Mouse (Mus musculus): Measurements from ENCODE around the gene Spry1. TPM values are rescaled to one million over a fixed set of nuclear protein-coding genes. Genes with fewer than 3 reads are reported as not detected.
A peak's percentile ranks its signal among the peaks of the same experiment; 100 is the strongest.
"Not testable (repeated sequence)": the region's sequence is repeated elsewhere in the genome, so short reads cannot be mapped to it uniquely, and the experiment has no call there.

Spry1 gene
- 31.8 and 40.6 TPM in 2 replicates for total RNA-seq (2014; rRNA removed)
- polyA plus RNA-seq (2015; fragmentation: Nextera tagmentation; extraction: Ambion mirVana) = 5.5 and 5.6 TPM in 2 replicates

GRCm38 (mm10) chr3:37639690-37640089, at the start of gene Spry1:
Gene Spry1, plus strand, starts transcription at chr3:37639947.
- DNase-seq (ENCODE audit: low spot score) (peak; percentile 95), ATAC-seq (peak; percentile 91)
- Histone ChIP-seq H3K4me1 (ENCODE audit: insufficient read depth, low read length) (0 out of 2 replicates have a peak, but pooled peaks cover 3% of the 10 kb centered on the region), H3K27me3 (ENCODE audit: insufficient read depth, low read length) (no peaks in the 10 kb centered on the region), H3K9ac (replicated peaks; ENCODE audit: low read length) (peak within 1 kb of the TSS; percentile 77), H3K27ac (peak within 1 kb of the TSS; percentile 89), H3K36me3 (ENCODE audit: insufficient read depth, low read length) (peaks cover 13% of the 10 kb centered on the region; the same call in 1 of the 2 replicates), H3K4me3 (ENCODE audit: low read length) (peak within 1 kb of the TSS; percentile 83), H3K9me3 (ENCODE audit: low read length) (no peaks in the 10 kb centered on the region), H3K4me2 (ENCODE audit: low read depth, low read length) (peak within 1 kb of the TSS; percentile 81)
- WGBS = under 1% methylated on average over 38 of the region's 38 CpGs
- peak; percentile 42; the same call in 1 of the 2 replicates for TF ChIP-seq CTCF (IDR thresholded peaks at IDR 0.05; ENCODE audit: low read depth)

- H3K9me3 ChIP-seq (ENCODE audit: low read length) = no peaks in the 10 kb centered on the region
- H3K36me3 ChIP-seq (ENCODE audit: insufficient read depth, low read length) = no peaks in the 10 kb centered on the region
- 65% methylated on average over 10 of the region's 10 CpGs for WGBS
- no peak overlapping the region for H3K27ac ChIP-seq
- H3K27me3 ChIP-seq (ENCODE audit: insufficient read depth, low read length) = no peaks in the 10 kb centered on the region
- DNase-seq (ENCODE audit: low spot score) (no peak), ATAC-seq (no peak)
- TF ChIP-seq CTCF (IDR thresholded peaks at IDR 0.05; ENCODE audit: low read depth) = no peak
- H3K9ac ChIP-seq (replicated peaks; ENCODE audit: low read length) = no peak overlapping the region
- no peak overlapping the region for H3K4me2 ChIP-seq (ENCODE audit: low read depth, low read length)
- H3K4me1 ChIP-seq (ENCODE audit: insufficient read depth, low read length) = no peaks in the 10 kb centered on the region
- no peak overlapping the region for H3K4me3 ChIP-seq (ENCODE audit: low read length)
These were observed 44.0 kb upstream of the Spry1 start for GRCm38 (mm10) chr3:37595721-37596120.

GRCm38 (mm10) chr3:37596519-37596918, 43.2 kb upstream of the Spry1 start:
- no peak overlapping the region for H3K27ac ChIP-seq
- no peaks in the 10 kb centered on the region for H3K27me3 ChIP-seq (ENCODE audit: insufficient read depth, low read length)
- H3K4me2 ChIP-seq (ENCODE audit: low read depth, low read length) = no peak overlapping the region
- no peaks in the 10 kb centered on the region for H3K9me3 ChIP-seq (ENCODE audit: low read length)
- H3K4me3 ChIP-seq (ENCODE audit: low read length) = no peak overlapping the region
- ATAC-seq = no peak
- TF ChIP-seq CTCF (IDR thresholded peaks at IDR 0.05; ENCODE audit: low read depth) = no peak
- no peak overlapping the region for H3K9ac ChIP-seq (replicated peaks; ENCODE audit: low read length)
- 54% methylated on average over 6 of the region's 6 CpGs for WGBS
- no peaks in the 10 kb centered on the region for H3K36me3 ChIP-seq (ENCODE audit: insufficient read depth, low read length)
- no peaks in the 10 kb centered on the region for H3K4me1 ChIP-seq (ENCODE audit: insufficient read depth, low read length)
- no peak for DNase-seq (ENCODE audit: low spot score)

- Histone ChIP-seq H3K9me3 (ENCODE audit: low read length) (no peaks in the 10 kb centered on the region), H3K9ac (replicated peaks; ENCODE audit: low read length) (no peak overlapping the region), H3K27me3 (ENCODE audit: insufficient read depth, low read length) (no peaks in the 10 kb centered on the region), H3K4me2 (ENCODE audit: low read depth, low read length) (no peak overlapping the region), H3K36me3 (ENCODE audit: insufficient read depth, low read length) (no peaks in the 10 kb centered on the region), H3K4me3 (ENCODE audit: low read length) (no peak overlapping the region), H3K4me1 (ENCODE audit: insufficient read depth, low read length) (no peaks in the 10 kb centered on the region), H3K27ac (no peak overlapping the region)
- no peak for TF ChIP-seq CTCF (IDR thresholded peaks at IDR 0.05; ENCODE audit: low read depth)
- DNase-seq (ENCODE audit: low spot score) (no peak), ATAC-seq (no peak)
- 84% methylated on average over 5 of the region's 5 CpGs for WGBS
These were observed 42.5 kb upstream of the Spry1 start for GRCm38 (mm10) chr3:37597200-37597599.

- not testable (repeated sequence) for H3K4me1 ChIP-seq (ENCODE audit: insufficient read depth, low read length); H3K9me3 ChIP-seq (ENCODE audit: low read length); H3K36me3 ChIP-seq (ENCODE audit: insufficient read depth, low read length); H3K9ac ChIP-seq (replicated peaks; ENCODE audit: low read length); DNase-seq (ENCODE audit: low spot score); H3K4me3 ChIP-seq (ENCODE audit: low read length); H3K27me3 ChIP-seq (ENCODE audit: insufficient read depth, low read length); ATAC-seq; H3K4me2 ChIP-seq (ENCODE audit: low read depth, low read length); H3K27ac ChIP-seq
- 91% methylated on average over 14 of the region's 14 CpGs for WGBS
These were observed 40.1 kb upstream of the Spry1 start for GRCm38 (mm10) chr3:37599641-37600040.

- Histone ChIP-seq H3K9me3 (ENCODE audit: low read length) (no peaks in the 10 kb centered on the region), H3K36me3 (ENCODE audit: insufficient read depth, low read length) (no peaks in the 10 kb centered on the region), H3K4me3 (ENCODE audit: low read length) (no peak overlapping the region), H3K27me3 (ENCODE audit: insufficient read depth, low read length) (no peaks in the 10 kb centered on the region), H3K4me2 (ENCODE audit: low read depth, low read length) (no peak overlapping the region), H3K9ac (replicated peaks; ENCODE audit: low read length) (no peak overlapping the region), H3K4me1 (ENCODE audit: insufficient read depth, low read length) (0 out of 2 replicates have a peak, but pooled peaks cover 2% of the 10 kb centered on the region), H3K27ac (no peak overlapping the region)
- WGBS = 96% methylated on average over 9 of the region's 9 CpGs
- DNase-seq (ENCODE audit: low spot score) = no peak
- ATAC-seq = no peak
- TF ChIP-seq CTCF (IDR thresholded peaks at IDR 0.05; ENCODE audit: low read depth) = no peak
These were observed 37.4 kb upstream of the Spry1 start for GRCm38 (mm10) chr3:37602356-37602755.

- ATAC-seq (no peak), DNase-seq (ENCODE audit: low spot score) (no peak)
- 87% methylated on average over 7 of the region's 7 CpGs for WGBS
- H3K9ac ChIP-seq (replicated peaks; ENCODE audit: low read length) = no peak overlapping the region
- 0 out of 2 replicates have a peak, but pooled peaks cover 2% of the 10 kb centered on the region for H3K4me1 ChIP-seq (ENCODE audit: insufficient read depth, low read length)
- no peaks in the 10 kb centered on the region for H3K36me3 ChIP-seq (ENCODE audit: insufficient read depth, low read length)
- H3K27me3 ChIP-seq (ENCODE audit: insufficient read depth, low read length) = no peaks in the 10 kb centered on the region
- no peak overlapping the region for H3K4me3 ChIP-seq (ENCODE audit: low read length)
- no peak overlapping the region for H3K27ac ChIP-seq
- no peak for TF ChIP-seq CTCF (IDR thresholded peaks at IDR 0.05; ENCODE audit: low read depth)
- H3K4me2 ChIP-seq (ENCODE audit: low read depth, low read length) = no peak overlapping the region
- H3K9me3 ChIP-seq (ENCODE audit: low read length) = no peaks in the 10 kb centered on the region
These were observed 36.9 kb upstream of the Spry1 start for GRCm38 (mm10) chr3:37602890-37603289.
